Comparison of ENCODE assay signal across 11 mouse cellular contexts in genomic region chr12:82230127-82230526, GRCm38 (mm10).
"Had no signal": no experiment of that assay in that cellular context is flagged by ENCODE, and none has a peak within 500 bp of the region (broad histone marks: within the 10 kb centered on the region; RNA-seq: fewer than 3 reads in every experiment).

No protein-coding gene starts in this region.

- H3K4me2 ChIP-seq: limb, embryonic 13.5 days; liver, embryonic 13.5 days; midbrain, embryonic 11.5 days; midbrain, embryonic 15.5 days; neural tube, embryonic 12.5 days had no signal

- H3K36me3 ChIP-seq: limb, embryonic 13.5 days; liver, embryonic 13.5 days; midbrain, embryonic 15.5 days had no signal

- H3K4me3 ChIP-seq: limb, embryonic 13.5 days; liver, embryonic 13.5 days; midbrain, embryonic 15.5 days; neural tube, embryonic 12.5 days had no signal

- H3K9ac ChIP-seq: limb, embryonic 13.5 days; liver, embryonic 13.5 days; midbrain, embryonic 15.5 days; neural tube, embryonic 12.5 days had no signal

- H3K27ac ChIP-seq: limb, embryonic 13.5 days; liver, embryonic 13.5 days; midbrain, embryonic 15.5 days; neural tube, embryonic 12.5 days; stomach, postnatal 0 days had no signal

- H3K9me3 ChIP-seq: limb, embryonic 13.5 days; liver, embryonic 13.5 days; midbrain, embryonic 15.5 days; neural tube, embryonic 12.5 days had no signal

- DNase-seq: kidney, adult 2 months; kidney, postnatal 25 days; left cerebral cortex, postnatal 4 days; liver, embryonic 13.5 days; lung, adult 18-20 months; lung, postnatal 36 days had no signal

- ATAC-seq: midbrain, embryonic 15.5 days had no signal

- H3K27me3 ChIP-seq: limb, embryonic 13.5 days; liver, embryonic 13.5 days; midbrain, embryonic 15.5 days; neural tube, embryonic 12.5 days had no signal
